Mouse (Mus musculus): Measurements from ENCODE around the gene Kif21b.

DNA sequence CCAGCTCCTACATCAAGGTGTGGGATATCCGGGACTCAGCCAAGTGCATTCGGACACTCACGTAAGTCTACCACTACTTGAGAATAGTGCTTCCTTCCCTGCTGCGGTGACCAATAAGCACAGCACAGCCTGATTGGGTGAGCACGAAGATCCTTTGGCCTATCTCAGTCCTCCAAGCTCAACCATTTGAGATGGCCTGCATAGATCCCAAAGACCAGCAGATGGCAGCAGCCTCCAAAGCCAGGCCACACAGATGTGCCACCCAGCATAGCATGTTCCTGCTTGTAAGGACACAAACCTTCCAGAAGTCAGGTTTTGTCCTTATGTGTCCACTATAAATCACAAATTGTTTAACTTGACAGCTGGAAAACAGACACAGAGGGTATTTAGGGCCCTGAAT, 38.9 kb downstream of the Kif21b start:
- TF ChIP-seq ZC3H11A (IDR thresholded peaks at IDR 0.05; ENCODE audit: borderline replicate concordance, low read depth, low read length) (peak; percentile 35; the same call in 1 of the 2 replicates), ZNF384 (IDR thresholded peaks at IDR 0.05; ENCODE audit: low read depth, low read length) (no peak), CHD2 (IDR thresholded peaks at IDR 0.05; ENCODE audit: low read depth, low read length) (no peak)
